7 mouse cellular contexts compared by ENCODE assay signal in the genomic region with DNA sequence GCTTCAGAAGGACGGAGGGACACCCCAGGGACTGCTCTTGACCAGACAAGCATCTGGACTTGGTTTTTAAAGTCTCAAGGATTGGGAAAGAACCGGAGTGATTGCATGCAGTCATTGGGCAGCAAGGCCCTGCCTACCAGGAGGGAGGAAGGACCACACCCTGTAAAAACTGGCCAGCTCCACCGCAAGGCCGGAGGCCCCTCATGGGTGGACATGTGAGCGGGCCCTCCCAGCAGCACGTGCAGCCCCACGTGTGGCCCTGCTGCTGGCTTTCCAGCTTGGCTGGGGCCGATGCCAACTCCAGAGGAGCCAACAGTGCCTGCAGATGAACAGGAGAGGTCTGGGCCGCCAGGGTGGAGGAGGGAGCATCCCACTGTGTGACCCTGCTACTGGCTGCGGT.
DNase-seq lines count a peak whose midpoint lies in the region; ATAC-seq lines count a peak whose summit lies in the region.

No protein-coding gene starts in this region.

- intact Hi-C loops in heart, postnatal 36 days (cut with DNase I): loop anchor here (2.0 kb wide), 1 partner anchor 84 kb away; no protein-coding TSS in a partner anchor

- DNase-seq in MN1 (ENCODE audit: low spot score): peak; percentile 93
- DNase-seq in adrenal gland, adult 18-20 months (ENCODE audit: low spot score in 2 of 2): peak; percentile 92
- DNase-seq in frontal cortex, adult 2 months (ENCODE audit: extremely low spot score in 1 of 2, low spot score in 1 of 2): peak; percentile 58 to 66
- peak; percentile 96 to 97 for DNase-seq in heart, postnatal 36 days
- peak; percentile 36 to 80 for DNase-seq in left cerebral cortex, adult 9 months (ENCODE audit: low spot score in 2 of 2)
- peak; percentile 91 for DNase-seq in ovary, postnatal 14 days (ENCODE audit: low spot score)

- no peak for ATAC-seq in CD4-positive, CD25-positive, alpha-beta regulatory T cell, adult 4 months
